Mouse (Mus musculus) heart, postnatal 0 days (tissue): ENCODE measurements around the gene Tnpo2. TPM values are rescaled to one million over a fixed set of nuclear protein-coding genes. Genes with fewer than 3 reads are reported as not detected.

Experiments
- ATAC-seq: fragments of 200-750 bp; cut with Nextera tagmentation; 2 replicates; pipeline ENCODE4 v1.8.0; 2017; ENCODE audit warnings: low read depth, moderate number of reproducible peaks, moderate library complexity; ENCODE audit not compliant: insufficient read depth
- DNase-seq: peaks from one replicate; pipeline ENCODE4 v3.0.0-alpha.2; 2016; ENCODE audit warnings: low spot score
- H3K27ac ChIP-seq: fragments of 300-500 bp; sonication (generic); 2 replicates; pipeline ENCODE4 v1.5.1; 2014; ENCODE audit warnings: low read depth, mild to moderate bottlenecking
- H3K27me3 ChIP-seq: fragments of 300-500 bp; sonication (generic); 2 replicates; pipeline ENCODE4 v1.6.1; 2014; ENCODE audit warnings: low read length, mixed read lengths; ENCODE audit not compliant: control insufficient read depth, insufficient read depth
- H3K36me3 ChIP-seq: fragments of 300-500 bp; sonication (generic); replicated peaks from 2 replicates; pipeline ENCODE4 v1.6.1; 2014; ENCODE audit warnings: low read length, mixed read lengths; ENCODE audit not compliant: control insufficient read depth, insufficient read depth
- H3K4me1 ChIP-seq: fragments of 300-500 bp; sonication (generic); 2 replicates; pipeline ENCODE4 v1.6.1; 2014; ENCODE audit warnings: antibody characterized with exemption; ENCODE audit not compliant: control insufficient read depth, insufficient read depth
- H3K4me2 ChIP-seq: fragments of 300-500 bp; sonication (generic); 2 replicates; pipeline ENCODE4 v1.6.1; 2014; ENCODE audit warnings: low read depth, mild to moderate bottlenecking, low read length, moderate library complexity
- H3K4me3 ChIP-seq: fragments of 300-500 bp; sonication (generic); 2 replicates; pipeline ENCODE4 v1.5.1; 2014; ENCODE audit warnings: low read depth, low read length
- H3K9ac ChIP-seq: fragments of 300-500 bp; sonication (generic); replicated peaks from 2 replicates; pipeline ENCODE4 v1.6.1; 2014; ENCODE audit warnings: low read depth, low read length, mixed read lengths
- H3K9me3 ChIP-seq: fragments of 300-500 bp; sonication (generic); replicated peaks from 2 replicates; pipeline ENCODE4 v1.6.1; 2016; ENCODE audit warnings: low read length; ENCODE audit not compliant: control insufficient read depth
- CTCF ChIP-seq: IDR thresholded peaks from 2 replicates; pipeline ENCODE4 v1.5.1; 2016; ENCODE audit warnings: antibody characterized with exemption, control low read depth, low read depth
- EP300 ChIP-seq: IDR thresholded peaks from 2 replicates; pipeline ENCODE4 v1.6.1; 2016; ENCODE audit warnings: antibody characterized with exemption, low read depth
- WGBS: fragments of 180-500 bp; shearing (Covaris S2); extraction: QIAGEN DNeasy Blood & Tissue Kit; methylation state at CpG from one replicate; pipeline ENCODE4 v1.1.7; 2014; 5-methylcytosine and 5-hydroxymethylcytosine counted together
- polyA plus RNA-seq: library from polyadenylated mRNA; unstranded; fragments of >200 nt; fragmentation: Nextera tagmentation; extraction: Ambion mirVana; gene quantifications from 2 replicates; pipeline ENCODE4 v1.2.1, GENCODE M21; 2015
- total RNA-seq: library from RNA; depleted of rRNA; stranded (reverse); fragments of >200 nt; gene quantifications from 2 replicates; pipeline ENCODE4 v1.2.3, GENCODE M21; 2014; ENCODE audit warnings: low replicate concordance

Gene Tnpo2
- total and polyA plus RNA-seq, 2 experiments from 2014 or later: 13.0 to 34.8 TPM

DNA sequence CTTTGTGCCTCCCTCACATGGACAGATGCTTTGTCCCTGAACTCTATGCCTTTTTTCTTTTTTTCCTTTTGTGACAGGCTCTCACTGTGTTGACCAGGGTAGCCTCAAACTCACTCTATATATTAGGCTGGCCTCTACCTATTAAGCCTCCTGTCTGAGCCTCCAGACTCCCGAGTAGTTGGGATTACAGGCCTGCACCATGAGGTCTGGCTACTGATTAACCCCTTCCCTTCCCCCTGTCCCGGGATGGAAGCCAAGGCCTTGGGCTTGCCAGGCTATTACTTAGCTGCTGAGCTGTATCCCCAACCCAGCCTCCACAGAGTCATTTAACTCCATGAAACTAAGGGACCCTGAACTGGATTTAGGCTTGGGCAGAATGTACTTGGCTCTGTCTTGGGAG, 28.5 kb downstream of the Tnpo2 start:
- Histone ChIP-seq H3K4me3 (no peak overlapping the region), H3K4me2 (no peak overlapping the region), H3K36me3 (no peaks in the 10 kb centered on the region), H3K4me1 (no peaks in the 10 kb centered on the region), H3K9ac (no peak overlapping the region), H3K9me3 (no peaks in the 10 kb centered on the region), H3K27ac (no peak overlapping the region), H3K27me3 (no peaks in the 10 kb centered on the region)
- DNase-seq (no peak), ATAC-seq (no peak)
- WGBS: 34% methylated on average over 2 of the region's 2 CpGs
- TF ChIP-seq EP300 (no peak), CTCF (no peak)

- ATAC-seq (no peak), DNase-seq (no peak)
- TF ChIP-seq CTCF: no peak
- no peak for TF ChIP-seq EP300
- H3K9ac ChIP-seq: no peak overlapping the region
- H3K27ac ChIP-seq: no peak overlapping the region
- no peaks in the 10 kb centered on the region for H3K27me3 ChIP-seq
- H3K4me3 ChIP-seq: no peak overlapping the region
- H3K4me2 ChIP-seq: no peak overlapping the region
- no peaks in the 10 kb centered on the region for H3K9me3 ChIP-seq
- 91% methylated on average over 2 of the region's 2 CpGs for WGBS
- H3K36me3 ChIP-seq: no peaks in the 10 kb centered on the region
- peaks cover 6% of the 10 kb centered on the region; the same call in 1 of the 2 replicates for H3K4me1 ChIP-seq
These were observed 30.4 kb downstream of the Tnpo2 start for GRCm38 (mm10) chr8:85067155-85067554.

GRCm38 (mm10) chr8:85067982-85068381, 31.3 kb downstream of the Tnpo2 start, which contains the start of gene Gm5741:
Gene Gm5741 (minus strand): TSS chr8:85067982.
- ATAC-seq: no peak
- H3K4me3 ChIP-seq: no peak within 1 kb of the TSS

GRCm38 (mm10) chr8:85071041-85071440, 34.3 kb downstream of the Tnpo2 start:
- Histone ChIP-seq H3K9me3 (no peaks in the 10 kb centered on the region), H3K27me3 (no peaks in the 10 kb centered on the region), H3K4me3 (peak overlapping the region; percentile 83), H3K36me3 (peaks cover 26% of the 10 kb centered on the region), H3K9ac (no peak overlapping the region), H3K27ac (peak overlapping the region; percentile 92), H3K4me2 (peak overlapping the region; percentile 67), H3K4me1 (peaks cover 6% of the 10 kb centered on the region; the same call in 1 of the 2 replicates)
- TF ChIP-seq EP300 (no peak), CTCF (no peak)
- 87% methylated on average over 5 of the region's 5 CpGs for WGBS
- no peak for DNase-seq
- no peak for ATAC-seq

More at GRCm38 (mm10) chr8:85067982-85068381, 31.3 kb downstream of the Tnpo2 start, which contains the start of gene Gm5741:
- DNase-seq: no peak
- Histone ChIP-seq H3K4me2 (no peak within 1 kb of the TSS), H3K9ac (no peak within 1 kb of the TSS), H3K27ac (no peak within 1 kb of the TSS), H3K4me1 (peaks cover 6% of the 10 kb centered on the region; the same call in 1 of the 2 replicates), H3K27me3 (no peaks in the 10 kb centered on the region), H3K36me3 (no peaks in the 10 kb centered on the region), H3K9me3 (no peaks in the 10 kb centered on the region)
- TF ChIP-seq CTCF (no peak), EP300 (no peak)

DNA sequence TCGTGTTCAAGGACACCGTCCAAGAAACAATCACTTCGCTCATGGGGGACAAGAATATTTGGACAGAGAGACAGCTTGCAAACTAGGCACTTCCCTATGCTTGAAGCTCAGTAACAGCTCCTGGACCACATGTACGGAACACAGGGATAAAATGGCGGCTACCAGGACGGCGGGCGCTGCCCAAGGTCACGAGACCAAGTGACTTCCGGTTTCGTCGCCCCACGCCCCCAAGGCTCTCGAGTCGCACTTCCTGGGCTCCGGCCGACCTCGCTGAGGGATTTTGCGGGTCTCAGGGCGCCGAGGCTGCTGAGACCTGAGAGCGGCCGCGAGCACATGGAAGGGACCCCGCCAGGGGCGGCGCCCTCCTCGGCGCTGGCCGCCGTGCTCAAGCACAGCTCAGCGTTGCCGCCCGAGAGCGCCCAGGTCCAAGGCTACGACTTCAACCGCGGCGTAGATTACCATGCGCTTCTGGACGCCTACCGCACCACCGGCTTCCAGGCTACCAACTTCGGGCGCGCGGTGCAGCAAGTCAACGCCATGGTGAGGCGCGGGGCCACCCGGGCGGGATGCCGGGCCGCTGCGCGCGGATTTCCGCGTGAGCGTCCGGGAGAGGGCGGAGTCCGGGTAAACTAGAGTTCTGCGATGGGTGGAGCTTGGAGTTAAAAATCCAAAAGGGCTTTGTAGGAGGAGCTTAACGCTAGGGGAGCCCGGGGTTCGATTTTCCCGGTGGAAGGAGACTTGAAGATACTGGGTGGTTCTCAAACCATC, 35.0 kb downstream of the Tnpo2 start, which contains the start of gene Dhps:
Gene Dhps (plus strand): TSS at position 244 of the 768 bp plus-strand sequence.
- peak within 1 kb of the TSS; percentile 92 for H3K27ac ChIP-seq
- H3K4me1 ChIP-seq: peaks cover 6% of the 10 kb centered on the region; the same call in 1 of the 2 replicates
- peak; percentile 93 for ATAC-seq
- H3K4me2 ChIP-seq: peak within 1 kb of the TSS; percentile 67
- no peaks in the 10 kb centered on the region for H3K9me3 ChIP-seq
- TF ChIP-seq EP300 (peak; percentile 38; the same call in 1 of the 2 replicates), CTCF (peak; percentile 8; the same call in 1 of the 2 replicates)
- peak; percentile 91 for DNase-seq
- H3K27me3 ChIP-seq: no peaks in the 10 kb centered on the region
- H3K9ac ChIP-seq: peak within 1 kb of the TSS; percentile 84
- H3K4me3 ChIP-seq: peak within 1 kb of the TSS; percentile 83
- WGBS: under 1% methylated on average over 68 of the region's 68 CpGs
- peaks cover 33% of the 10 kb centered on the region for H3K36me3 ChIP-seq
